Mouse (Mus musculus): ENCODE measurements at regions not wholly inside any gene's neighbourhood (a gene's known extent, or its start where the extent isn't known, plus 50 kb on each side); places are given as distances from the start of the nearest gene placed in this dataset.

DNA sequence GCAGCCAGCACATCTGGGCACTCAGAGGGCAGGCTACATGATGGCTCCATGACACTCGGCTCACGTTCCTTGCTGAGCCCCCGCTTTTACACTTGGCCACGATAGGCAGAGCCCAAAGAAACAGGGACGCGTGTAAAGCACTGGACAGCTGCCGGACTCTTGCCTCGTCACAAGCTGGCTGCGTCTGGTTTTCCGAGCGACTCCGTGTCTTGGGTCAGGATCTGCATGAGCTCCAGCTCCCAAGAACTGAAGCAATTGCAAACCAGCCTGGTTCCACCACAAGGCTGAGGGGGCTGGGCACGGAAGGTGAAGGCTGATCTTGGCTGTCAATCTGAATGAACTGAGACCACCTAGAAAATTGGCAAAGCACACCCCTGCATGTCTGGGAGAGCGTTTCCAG, 65.1 kb upstream of the Zfp423 start:
- Histone ChIP-seq H3K27me3 (ENCODE audit: control insufficient read depth, insufficient read depth, low read length) (no peaks in the 10 kb centered on the region), H3K9ac (ENCODE audit: low read length) (no peak overlapping the region), H3K4me1 (ENCODE audit: control insufficient read depth, insufficient read depth, low read length) (no peaks in the 10 kb centered on the region), H3K4me3 (ENCODE audit: low read depth, low read length) (no peak overlapping the region), H3K4me2 (ENCODE audit: low read depth, severe bottlenecking) (no peak overlapping the region), H3K9me3 (ENCODE audit: control insufficient read depth, low read length) (no peaks in the 10 kb centered on the region), H3K36me3 (ENCODE audit: control insufficient read depth, insufficient read depth, low read length) (no peaks in the 10 kb centered on the region), H3K27ac (replicated peaks; ENCODE audit: low read depth, low read length) (no peak overlapping the region)
- DNase-seq (ENCODE audit: low spot score), result no peak
- WGBS, result 90% methylated on average over 14 of the region's 14 CpGs
- ATAC-seq (ENCODE audit: insufficient number of reproducible peaks, low FRiP score, low TSS enrichment, low read depth), result no peak

GRCm38 (mm10) chr8:88023423-88023822, 64.0 kb upstream of the Zfp423 start:
- no peaks in the 10 kb centered on the region for H3K4me1 ChIP-seq (ENCODE audit: control insufficient read depth, insufficient read depth, low read length)
- ATAC-seq (ENCODE audit: insufficient number of reproducible peaks, low FRiP score, low TSS enrichment, low read depth) (no peak; the same call in 1 of the 2 replicates), DNase-seq (ENCODE audit: low spot score) (peak; percentile 69)
- H3K4me2 ChIP-seq (ENCODE audit: low read depth, severe bottlenecking), result no peak overlapping the region
- H3K9me3 ChIP-seq (ENCODE audit: control insufficient read depth, low read length), result peaks cover under 1% of the 10 kb centered on the region; the same call in 1 of the 2 replicates
- H3K27ac ChIP-seq (replicated peaks; ENCODE audit: low read depth, low read length), result no peak overlapping the region
- no peak overlapping the region for H3K4me3 ChIP-seq (ENCODE audit: low read depth, low read length)
- no peaks in the 10 kb centered on the region for H3K36me3 ChIP-seq (ENCODE audit: control insufficient read depth, insufficient read depth, low read length)
- no peak overlapping the region for H3K9ac ChIP-seq (ENCODE audit: low read length)
- no peaks in the 10 kb centered on the region for H3K27me3 ChIP-seq (ENCODE audit: control insufficient read depth, insufficient read depth, low read length)
- 18% methylated on average over 5 of the region's 5 CpGs for WGBS

DNA sequence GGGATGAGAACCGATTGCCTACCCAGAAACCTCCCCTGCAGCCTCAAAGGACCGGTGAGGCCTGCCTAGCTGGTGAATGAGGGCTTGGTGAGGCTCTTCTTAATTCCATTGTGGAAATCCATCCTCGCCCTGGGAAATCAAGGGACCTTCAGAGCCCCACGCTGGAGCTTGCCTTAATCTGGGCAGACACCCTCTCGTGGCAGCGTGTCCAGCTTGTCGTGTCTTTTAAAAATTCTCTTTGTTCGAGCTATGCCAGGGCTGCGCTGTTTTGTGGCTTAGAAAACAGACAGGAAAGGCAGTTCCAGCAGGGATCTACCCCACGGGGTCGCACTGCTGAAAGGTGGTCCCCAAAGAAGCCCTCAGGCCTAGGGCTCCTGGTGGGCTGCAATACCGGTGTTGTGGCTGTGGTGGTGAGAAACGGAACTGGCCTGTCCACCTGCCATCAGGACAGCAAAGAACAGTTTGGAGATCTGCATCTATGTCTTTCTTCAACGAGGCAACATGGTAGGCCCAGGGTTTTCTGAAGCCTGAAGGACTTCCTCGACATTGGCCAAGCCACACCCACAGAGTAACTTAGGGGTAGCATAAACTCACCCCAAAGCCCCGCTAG, 63.5 kb upstream of the Zfp423 start:
- Histone ChIP-seq H3K27me3 (ENCODE audit: control insufficient read depth, insufficient read depth, low read length) (no peaks in the 10 kb centered on the region), H3K4me1 (ENCODE audit: control insufficient read depth, insufficient read depth, low read length) (no peaks in the 10 kb centered on the region), H3K36me3 (ENCODE audit: control insufficient read depth, insufficient read depth, low read length) (no peaks in the 10 kb centered on the region), H3K4me3 (ENCODE audit: low read depth, low read length) (no peak overlapping the region), H3K9me3 (ENCODE audit: control insufficient read depth, low read length) (peaks cover 2% of the 10 kb centered on the region; the same call in 1 of the 2 replicates), H3K9ac (ENCODE audit: low read length) (no peak overlapping the region), H3K4me2 (ENCODE audit: low read depth, severe bottlenecking) (no peak overlapping the region), H3K27ac (replicated peaks; ENCODE audit: low read depth, low read length) (no peak overlapping the region)
- no peak for ATAC-seq (ENCODE audit: insufficient number of reproducible peaks, low FRiP score, low TSS enrichment, low read depth)
- 77% methylated on average over 16 of the region's 16 CpGs for WGBS
- no peak for DNase-seq (ENCODE audit: low spot score)

DNA sequence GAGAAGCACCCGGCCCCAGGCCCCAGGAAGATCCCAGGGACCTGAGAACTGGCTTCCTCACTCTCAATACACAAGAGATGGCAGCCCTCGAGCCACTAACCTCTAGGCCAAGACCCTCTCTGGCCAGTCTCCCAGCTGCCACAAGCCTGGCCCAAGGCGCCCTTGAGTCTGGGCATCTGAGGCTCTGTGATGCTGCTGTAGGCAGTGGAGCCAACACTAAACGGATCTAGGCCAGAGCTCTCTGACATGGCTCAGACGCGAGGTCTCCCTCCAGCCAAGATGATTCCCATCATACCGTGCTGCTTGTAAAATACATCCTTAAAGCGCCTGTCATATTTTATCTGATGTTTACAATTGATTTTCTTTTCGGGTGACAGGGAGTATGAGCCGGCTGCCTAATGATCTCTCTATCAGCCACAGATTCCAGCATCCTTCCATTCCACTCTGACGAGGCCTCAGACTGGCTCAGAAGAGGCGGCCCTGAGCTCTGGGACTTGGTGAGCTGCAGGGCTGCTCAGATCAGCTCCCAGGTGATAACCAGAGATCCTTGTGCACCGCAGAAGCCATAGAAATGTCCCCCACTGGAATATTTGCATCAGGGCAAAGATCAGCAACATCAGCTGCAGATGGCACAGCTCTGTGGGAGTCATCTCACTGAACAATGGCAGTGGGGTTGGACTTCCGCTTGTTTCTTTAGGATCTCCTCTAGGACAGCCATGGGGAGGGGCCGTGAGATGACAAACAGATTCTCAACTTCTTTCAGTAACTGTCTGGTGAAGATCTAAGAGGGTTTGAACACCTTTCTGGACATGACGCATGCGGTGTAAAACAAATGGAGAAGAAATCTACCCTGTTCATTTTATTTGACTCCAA, 60.1 kb upstream of the Zfp423 start:
- Histone ChIP-seq H3K27me3 (ENCODE audit: control insufficient read depth, insufficient read depth, low read length) (no peaks in the 10 kb centered on the region), H3K27ac (replicated peaks; ENCODE audit: low read depth, low read length) (no peak overlapping the region), H3K4me1 (ENCODE audit: control insufficient read depth, insufficient read depth, low read length) (peaks cover 4% of the 10 kb centered on the region; the same call in 1 of the 2 replicates), H3K4me2 (ENCODE audit: low read depth, severe bottlenecking) (no peak overlapping the region), H3K4me3 (ENCODE audit: low read depth, low read length) (no peak overlapping the region), H3K9me3 (ENCODE audit: control insufficient read depth, low read length) (peaks cover 2% of the 10 kb centered on the region; the same call in 1 of the 2 replicates), H3K9ac (ENCODE audit: low read length) (no peak overlapping the region), H3K36me3 (ENCODE audit: control insufficient read depth, insufficient read depth, low read length) (no peaks in the 10 kb centered on the region)
- WGBS, result 85% methylated on average over 17 of the region's 17 CpGs
- ATAC-seq (ENCODE audit: insufficient number of reproducible peaks, low FRiP score, low TSS enrichment, low read depth) (no peak), DNase-seq (ENCODE audit: low spot score) (no peak)

DNA sequence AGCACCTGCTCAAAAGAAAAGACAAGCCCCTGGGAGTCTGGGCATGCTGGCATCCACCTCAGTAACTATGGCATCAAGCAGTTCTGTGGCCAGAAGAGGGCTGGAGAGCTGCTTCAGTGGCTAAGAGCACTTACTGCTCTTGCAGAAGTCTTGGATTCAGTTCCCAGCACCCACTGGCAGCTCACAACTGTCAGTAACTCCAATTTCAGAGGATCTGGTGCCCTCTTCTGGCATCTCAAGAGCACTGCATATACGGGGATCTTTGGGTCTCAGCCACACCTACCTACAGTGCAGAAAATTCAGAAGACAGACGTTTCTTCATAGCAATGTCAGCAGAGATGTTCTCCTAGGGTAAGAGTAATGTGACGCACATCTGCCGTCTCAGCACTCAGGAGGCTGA, 59.1 kb upstream of the Zfp423 start:
- H3K4me1 ChIP-seq (ENCODE audit: control insufficient read depth, insufficient read depth, low read length), result peaks cover 4% of the 10 kb centered on the region; the same call in 1 of the 2 replicates
- H3K27me3 ChIP-seq (ENCODE audit: control insufficient read depth, insufficient read depth, low read length), result no peaks in the 10 kb centered on the region
- H3K27ac ChIP-seq (replicated peaks; ENCODE audit: low read depth, low read length), result no peak overlapping the region
- peaks cover 2% of the 10 kb centered on the region; the same call in 1 of the 2 replicates for H3K9me3 ChIP-seq (ENCODE audit: control insufficient read depth, low read length)
- H3K4me3 ChIP-seq (ENCODE audit: low read depth, low read length), result no peak overlapping the region
- 92% methylated on average over 4 of the region's 4 CpGs for WGBS
- no peak for DNase-seq (ENCODE audit: low spot score)
- H3K36me3 ChIP-seq (ENCODE audit: control insufficient read depth, insufficient read depth, low read length), result no peaks in the 10 kb centered on the region
- H3K9ac ChIP-seq (ENCODE audit: low read length), result no peak overlapping the region
- H3K4me2 ChIP-seq (ENCODE audit: low read depth, severe bottlenecking), result no peak overlapping the region
- no peak for ATAC-seq (ENCODE audit: insufficient number of reproducible peaks, low FRiP score, low TSS enrichment, low read depth)

GRCm38 (mm10) chr8:88012177-88012825, 52.9 kb upstream of the Zfp423 start:
- no peak overlapping the region for H3K27ac ChIP-seq (replicated peaks; ENCODE audit: low read depth, low read length)
- no peak for ATAC-seq (ENCODE audit: insufficient number of reproducible peaks, low FRiP score, low TSS enrichment, low read depth)
- H3K27me3 ChIP-seq (ENCODE audit: control insufficient read depth, insufficient read depth, low read length), result no peaks in the 10 kb centered on the region
- H3K9me3 ChIP-seq (ENCODE audit: control insufficient read depth, low read length), result no peaks in the 10 kb centered on the region
- no peak overlapping the region for H3K4me3 ChIP-seq (ENCODE audit: low read depth, low read length)
- H3K9ac ChIP-seq (ENCODE audit: low read length), result no peak overlapping the region
- H3K36me3 ChIP-seq (ENCODE audit: control insufficient read depth, insufficient read depth, low read length), result no peaks in the 10 kb centered on the region
- WGBS, result 63% methylated on average over 15 of the region's 15 CpGs
- peaks cover 9% of the 10 kb centered on the region; the same call in 1 of the 2 replicates for H3K4me1 ChIP-seq (ENCODE audit: control insufficient read depth, insufficient read depth, low read length)
- H3K4me2 ChIP-seq (ENCODE audit: low read depth, severe bottlenecking), result no peak overlapping the region
- no peak for DNase-seq (ENCODE audit: low spot score)

GRCm38 (mm10) chr8:88010566-88010965, 51.2 kb upstream of the Zfp423 start:
- Histone ChIP-seq H3K27me3 (ENCODE audit: control insufficient read depth, insufficient read depth, low read length) (no peaks in the 10 kb centered on the region), H3K4me2 (ENCODE audit: low read depth, severe bottlenecking) (no peak overlapping the region), H3K9me3 (ENCODE audit: control insufficient read depth, low read length) (no peaks in the 10 kb centered on the region), H3K27ac (replicated peaks; ENCODE audit: low read depth, low read length) (no peak overlapping the region), H3K36me3 (ENCODE audit: control insufficient read depth, insufficient read depth, low read length) (no peaks in the 10 kb centered on the region), H3K4me1 (ENCODE audit: control insufficient read depth, insufficient read depth, low read length) (peaks cover 5% of the 10 kb centered on the region; the same call in 1 of the 2 replicates), H3K4me3 (ENCODE audit: low read depth, low read length) (no peak overlapping the region), H3K9ac (ENCODE audit: low read length) (no peak overlapping the region)
- DNase-seq (ENCODE audit: low spot score), result peak; percentile 55
- peak; percentile 47; the same call in 1 of the 2 replicates for ATAC-seq (ENCODE audit: insufficient number of reproducible peaks, low FRiP score, low TSS enrichment, low read depth)
- 43% methylated on average over 3 of the region's 3 CpGs for WGBS

- H3K9ac ChIP-seq (ENCODE audit: low read length), result no peak overlapping the region
- ATAC-seq (ENCODE audit: insufficient number of reproducible peaks, low FRiP score, low TSS enrichment, low read depth) (no peak), DNase-seq (ENCODE audit: low spot score) (no peak)
- no peak overlapping the region for H3K4me3 ChIP-seq (ENCODE audit: low read depth, low read length)
- no peaks in the 10 kb centered on the region for H3K9me3 ChIP-seq (ENCODE audit: control insufficient read depth, low read length)
- H3K4me2 ChIP-seq (ENCODE audit: low read depth, severe bottlenecking), result no peak overlapping the region
- WGBS, result 68% methylated on average over 3 of the region's 3 CpGs
- H3K27me3 ChIP-seq (ENCODE audit: control insufficient read depth, insufficient read depth, low read length), result no peaks in the 10 kb centered on the region
- H3K27ac ChIP-seq (replicated peaks; ENCODE audit: low read depth, low read length), result no peak overlapping the region
- peaks cover 5% of the 10 kb centered on the region; the same call in 1 of the 2 replicates for H3K4me1 ChIP-seq (ENCODE audit: control insufficient read depth, insufficient read depth, low read length)
- no peaks in the 10 kb centered on the region for H3K36me3 ChIP-seq (ENCODE audit: control insufficient read depth, insufficient read depth, low read length)
Measured at GRCm38 (mm10) chr8:88009878-88010277, 50.5 kb upstream of the Zfp423 start.

All from limb, embryonic 11.5 days (tissue).